Mouse (Mus musculus): Measurements from ENCODE around the gene Gm8127. TPM values are rescaled to one million over a fixed set of nuclear protein-coding genes. Genes with fewer than 3 reads are reported as not detected.

Gene Gm8127
- polyA plus RNA-seq (2014; fragmentation: Illumina TruSeq; extraction: RNeasy Lipid Tissue Mini Kit (QIAGEN cat#74804); ENCODE audit: low read depth, low replicate concordance) = not detected

DNA sequence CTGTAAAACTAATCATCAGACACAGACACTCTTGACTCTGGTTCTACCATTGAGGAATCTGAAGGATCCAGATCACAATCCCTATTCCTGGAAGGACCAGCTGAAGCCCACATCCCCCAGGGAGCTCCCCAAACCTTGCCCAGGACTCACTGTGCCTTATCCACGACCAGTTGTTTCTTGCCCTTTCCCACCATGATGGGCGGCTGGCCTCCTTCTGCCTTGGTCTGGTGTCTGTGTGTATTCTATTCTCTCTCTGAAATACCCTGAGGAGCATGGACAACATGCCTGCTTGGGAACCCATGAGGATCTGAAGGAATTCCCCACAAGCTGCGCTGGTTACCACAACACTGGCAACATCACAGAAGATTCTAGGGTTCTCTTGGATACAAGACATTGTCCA is at the start of gene Gm8127:
Gene Gm8127 (minus strand): TSS at position 330 of the 400 bp plus-strand sequence.

DNA sequence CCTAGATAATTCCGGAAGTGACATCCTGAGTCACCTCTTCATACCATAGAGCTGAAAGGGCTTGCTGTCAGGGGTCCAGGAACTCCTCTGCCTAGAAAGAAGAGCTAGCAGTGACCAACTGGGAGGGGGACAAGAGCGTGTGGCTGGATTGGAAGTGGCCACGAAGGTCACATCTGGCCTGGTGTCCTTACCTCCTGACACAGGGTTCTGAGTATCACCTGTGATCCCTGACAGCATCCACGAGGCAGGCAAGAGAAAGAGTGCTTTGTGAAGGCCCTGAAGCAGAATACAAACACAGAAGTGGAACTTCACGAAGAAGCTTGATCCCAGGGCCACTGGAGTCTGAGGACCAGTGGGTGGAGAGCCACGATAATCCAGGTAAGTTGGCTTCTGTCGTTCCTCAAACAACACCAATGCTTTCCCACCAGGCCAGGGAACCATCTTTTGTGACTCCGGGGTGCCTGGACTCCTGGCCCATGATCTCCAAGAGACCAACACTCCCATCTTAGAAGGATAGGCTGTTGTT is 18.6 kb downstream of the Gm8127 start, which contains the start of gene Gm9732:
Gene Gm9732 (plus strand): TSS at position 51 of the 526 bp plus-strand sequence.

DNA sequence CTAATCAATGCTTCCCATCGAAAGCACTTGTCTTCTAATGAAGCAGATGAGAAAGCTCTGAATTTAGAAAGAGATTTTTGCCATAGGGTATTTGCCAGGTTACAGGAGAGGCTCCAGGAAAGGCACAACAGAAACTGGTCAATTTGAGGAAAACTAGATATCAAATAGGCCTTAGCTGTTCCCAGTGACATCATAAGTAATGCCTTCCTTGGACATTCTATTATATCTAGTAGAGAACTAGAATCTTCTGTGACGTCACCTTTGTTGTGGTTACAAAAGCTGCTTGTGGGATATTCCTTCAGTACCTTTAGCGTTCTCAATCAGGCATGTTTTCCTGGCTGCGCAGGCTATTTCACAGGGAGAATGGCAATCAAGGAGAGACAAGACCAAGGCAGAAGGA is 35.3 kb downstream of the Gm8127 start, which contains the start of gene Gm8126:
Gene Gm8126 (plus strand): TSS at position 301 of the 400 bp plus-strand sequence.

Other genes with a start within 250 kb of the Gm8127 start
- gene Gm8094, start 217.2 kb downstream of the Gm8127 start, polyA plus RNA-seq (2014; fragmentation: Illumina TruSeq; extraction: RNeasy Lipid Tissue Mini Kit (QIAGEN cat#74804); ENCODE audit: low read depth, low replicate concordance) = not detected
- gene Gm8104, start 193.2 kb downstream of the Gm8127 start, polyA plus RNA-seq (2014; fragmentation: Illumina TruSeq; extraction: RNeasy Lipid Tissue Mini Kit (QIAGEN cat#74804); ENCODE audit: low read depth, low replicate concordance) = not detected
- not detected for gene Gm7233, start 114.0 kb downstream of the Gm8127 start, polyA plus RNA-seq (2014; fragmentation: Illumina TruSeq; extraction: RNeasy Lipid Tissue Mini Kit (QIAGEN cat#74804); ENCODE audit: low read depth, low replicate concordance)
- not detected for gene Gm8122, start 58.5 kb downstream of the Gm8127 start, polyA plus RNA-seq (2014; fragmentation: Illumina TruSeq; extraction: RNeasy Lipid Tissue Mini Kit (QIAGEN cat#74804); ENCODE audit: low read depth, low replicate concordance)
- not detected for gene Gm8126, start 35.2 kb downstream of the Gm8127 start, polyA plus RNA-seq (2014; fragmentation: Illumina TruSeq; extraction: RNeasy Lipid Tissue Mini Kit (QIAGEN cat#74804); ENCODE audit: low read depth, low replicate concordance)
- not detected for gene Gm9732, start 18.8 kb downstream of the Gm8127 start, polyA plus RNA-seq (2014; fragmentation: Illumina TruSeq; extraction: RNeasy Lipid Tissue Mini Kit (QIAGEN cat#74804); ENCODE audit: low read depth, low replicate concordance)
- not detected for gene 1700001F09Rik, start 54.0 kb upstream of the Gm8127 start, polyA plus RNA-seq (2014; fragmentation: Illumina TruSeq; extraction: RNeasy Lipid Tissue Mini Kit (QIAGEN cat#74804); ENCODE audit: low read depth, low replicate concordance)
- gene Gm8138, start 122.5 kb upstream of the Gm8127 start, polyA plus RNA-seq (2014; fragmentation: Illumina TruSeq; extraction: RNeasy Lipid Tissue Mini Kit (QIAGEN cat#74804); ENCODE audit: low read depth, low replicate concordance) = not detected
- not detected for gene Gm5799, start 249.7 kb upstream of the Gm8127 start, polyA plus RNA-seq (2014; fragmentation: Illumina TruSeq; extraction: RNeasy Lipid Tissue Mini Kit (QIAGEN cat#74804); ENCODE audit: low read depth, low replicate concordance)

Measured in heart, adult 10 weeks (tissue).